Mouse (Mus musculus) kidney, adult 2 months (tissue): ENCODE results near the gene Dhrs7.

Experiments used
- CTCF ChIP-seq: fragments of 200-500 bp; conservative IDR thresholded peaks from 2 replicates; pipeline ENCODE4 v1.5.1; 2011; ENCODE audit warnings: low read depth, mild to moderate bottlenecking, control low read depth, low read length, moderate library complexity, mixed read lengths; ENCODE audit not compliant: insufficient read depth, insufficient read length
- POLR2A ChIP-seq: fragments of 200-500 bp; IDR thresholded peaks from one replicate; pipeline ENCODE4 v1.6.1; 2011; ENCODE audit warnings: low read depth, low read length, control low read depth

DNA sequence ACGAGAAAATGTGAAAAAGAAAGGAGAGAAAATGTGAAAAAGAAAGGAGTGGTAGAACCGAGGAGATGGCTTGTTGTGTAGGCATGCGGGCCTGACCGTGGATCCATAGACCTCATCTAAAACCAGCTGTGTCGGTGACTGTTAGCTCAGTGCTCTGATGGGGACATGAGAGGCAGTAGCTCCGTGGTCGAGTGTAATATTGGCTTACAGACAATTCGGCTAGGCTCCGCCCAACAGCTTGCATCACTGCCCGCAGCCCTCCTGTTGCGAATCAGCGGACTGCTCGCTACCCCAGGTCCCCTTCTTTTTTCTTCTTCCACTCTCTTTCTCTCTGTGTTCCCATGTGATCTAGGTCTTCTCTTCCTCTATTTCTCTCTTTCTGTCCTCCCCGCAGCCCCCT lies 15.8 kb downstream of the Dhrs7 start:
- no peak for TF ChIP-seq CTCF
- no peak for TF ChIP-seq POLR2A
